Mouse (Mus musculus): ENCODE measurements at regions not wholly inside any gene's neighbourhood (a gene's known extent, or its start where the extent isn't known, plus 50 kb on each side); places are given as distances from the start of the nearest gene placed in this dataset.

DNA sequence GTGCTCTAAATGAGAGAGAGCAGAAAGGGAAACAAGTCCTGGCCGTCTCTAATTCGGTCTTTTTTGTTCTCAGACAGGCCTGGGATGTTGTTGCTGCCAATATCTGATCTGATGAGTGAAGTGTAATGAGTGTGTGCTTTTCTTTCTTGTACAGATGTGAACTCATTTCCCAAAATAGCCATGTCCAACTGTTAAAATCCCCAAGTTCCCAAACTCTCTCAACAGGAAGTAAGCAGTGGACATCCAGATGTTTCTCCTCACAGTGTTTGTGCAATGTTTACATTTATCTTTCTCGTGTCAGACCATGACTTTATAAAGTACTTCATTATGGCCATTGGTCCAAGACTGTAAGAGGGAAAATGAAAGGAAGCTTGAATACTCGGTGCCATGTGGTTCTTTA, 161.5 kb downstream of the Tm2d1 start:
- no peak for TF ChIP-seq ZNF384 (IDR thresholded peaks at IDR 0.05; ENCODE audit: low read depth, low read length)
- no peak for TF ChIP-seq HCFC1 (IDR thresholded peaks at IDR 0.05; ENCODE audit: borderline replicate concordance, insufficient read depth, low read length)
- no peak for TF ChIP-seq CHD2 (IDR thresholded peaks at IDR 0.05; ENCODE audit: low read depth, low read length)
